In genomic region chr2:19596426-19596825, GRCm38 (mm10) we compare ENCODE assay signal across 24 mouse cellular contexts. TPM values are rescaled to one million over a fixed set of nuclear protein-coding genes. Genes with fewer than 3 reads are reported as not detected.
"Had no signal": no experiment of that assay in that cellular context is flagged by ENCODE, and none has a peak within 500 bp of the region (broad histone marks: within the 10 kb centered on the region; RNA-seq: fewer than 3 reads in every experiment).

No protein-coding gene starts in this region.

- H3K27me3 ChIP-seq: lung, embryonic 15.5 days; megakaryocyte, embryonic 14.5 days; midbrain, embryonic 13.5 days; midbrain, embryonic 15.5 days; neural tube, embryonic 12.5 days; stomach, embryonic 15.5 days had no signal

- H3K27ac ChIP-seq: lung, embryonic 15.5 days; macrophage; midbrain, embryonic 13.5 days; midbrain, embryonic 15.5 days; neural tube, embryonic 12.5 days; stomach, embryonic 15.5 days; stomach, postnatal 0 days had no signal

- H3K4me3 ChIP-seq: lung, embryonic 15.5 days; megakaryocyte, embryonic 14.5 days; midbrain, embryonic 13.5 days; midbrain, embryonic 15.5 days; neural tube, embryonic 12.5 days; stomach, embryonic 15.5 days had no signal

- H3K4me1 ChIP-seq: lung, embryonic 15.5 days; megakaryocyte, embryonic 14.5 days; midbrain, embryonic 13.5 days; midbrain, embryonic 15.5 days; neural tube, embryonic 12.5 days; stomach, embryonic 15.5 days had no signal

- DNase-seq: lung, adult 2 months; lung, postnatal 14 days; lung, postnatal 36 days; right cerebral cortex, postnatal 14 days; thymus, adult 2 months; thymus, postnatal 25 days; thymus, postnatal 4 days had no signal

- H3K36me3 ChIP-seq: lung, embryonic 15.5 days; midbrain, embryonic 13.5 days; midbrain, embryonic 15.5 days; neural tube, embryonic 12.5 days; stomach, embryonic 15.5 days had no signal

- H3K9ac ChIP-seq: lung, embryonic 15.5 days; midbrain, embryonic 13.5 days; midbrain, embryonic 15.5 days; neural tube, embryonic 12.5 days; stomach, embryonic 15.5 days had no signal

- ATAC-seq: lung, postnatal 0 days; midbrain, embryonic 13.5 days; midbrain, embryonic 15.5 days had no signal

- H3K9me3 ChIP-seq: lung, embryonic 15.5 days; megakaryocyte, embryonic 14.5 days; midbrain, embryonic 13.5 days; midbrain, embryonic 15.5 days; neural tube, embryonic 12.5 days; stomach, embryonic 15.5 days had no signal

- H3K4me2 ChIP-seq: lung, embryonic 15.5 days; midbrain, embryonic 11.5 days; midbrain, embryonic 13.5 days; midbrain, embryonic 15.5 days; neural tube, embryonic 12.5 days; stomach, embryonic 15.5 days had no signal

RNA-seq across cellular contexts. Expression of gene 4921504E06Rik, which starts 42.7 kb away (rescaled TPM):
- total RNA-seq: megakaryocyte progenitor cell, adult 5-6 weeks; monocyte, adult 5-6 weeks; neutrophil, adult 5-6 weeks had no signal
- polyA plus RNA-seq: lung, adult 2 months; lung, embryonic 15.5 days; macrophage; midbrain, embryonic 11.5 days; midbrain, embryonic 13.5 days; midbrain, embryonic 15.5 days; midbrain, postnatal 0 days; neural tube, embryonic 12.5 days; neural tube, embryonic 14.5 days; spleen, adult 2 months; stomach, embryonic 15.5 days; stomach, postnatal 0 days; thymus, adult 2 months; urinary bladder, adult 2 months had no signal
